Mouse (Mus musculus): ENCODE measurements around the gene Spata25.
"Not testable (repeated sequence)": the region's sequence is repeated elsewhere in the genome, so short reads cannot be mapped to it uniquely, and the experiment has no call there.

The Spata25 gene

DNA sequence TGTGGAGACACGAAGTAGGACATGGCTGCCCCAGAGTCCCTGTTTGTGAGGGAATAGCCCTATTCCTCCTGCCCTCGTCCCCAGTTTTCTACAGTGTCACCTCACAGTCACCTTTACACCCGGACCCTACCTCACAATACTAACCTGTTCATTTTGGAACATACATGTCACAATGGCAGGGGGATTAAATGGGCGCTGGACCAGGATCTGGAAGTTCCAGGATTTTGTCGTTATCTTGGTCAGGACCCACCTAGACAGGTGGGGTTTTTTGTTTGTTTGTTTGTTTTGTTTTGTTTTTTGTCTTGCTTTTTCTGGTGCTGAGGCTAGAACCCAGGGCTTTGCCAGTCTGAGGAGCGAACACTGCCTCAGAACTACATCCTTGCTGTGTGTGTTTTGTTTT is at the start of gene Spata25:
TSS of gene Spata25 (minus strand) at position 101 of the 400 bp plus-strand sequence.
- no peak for DNase-seq (ENCODE audit: low spot score)

DNA sequence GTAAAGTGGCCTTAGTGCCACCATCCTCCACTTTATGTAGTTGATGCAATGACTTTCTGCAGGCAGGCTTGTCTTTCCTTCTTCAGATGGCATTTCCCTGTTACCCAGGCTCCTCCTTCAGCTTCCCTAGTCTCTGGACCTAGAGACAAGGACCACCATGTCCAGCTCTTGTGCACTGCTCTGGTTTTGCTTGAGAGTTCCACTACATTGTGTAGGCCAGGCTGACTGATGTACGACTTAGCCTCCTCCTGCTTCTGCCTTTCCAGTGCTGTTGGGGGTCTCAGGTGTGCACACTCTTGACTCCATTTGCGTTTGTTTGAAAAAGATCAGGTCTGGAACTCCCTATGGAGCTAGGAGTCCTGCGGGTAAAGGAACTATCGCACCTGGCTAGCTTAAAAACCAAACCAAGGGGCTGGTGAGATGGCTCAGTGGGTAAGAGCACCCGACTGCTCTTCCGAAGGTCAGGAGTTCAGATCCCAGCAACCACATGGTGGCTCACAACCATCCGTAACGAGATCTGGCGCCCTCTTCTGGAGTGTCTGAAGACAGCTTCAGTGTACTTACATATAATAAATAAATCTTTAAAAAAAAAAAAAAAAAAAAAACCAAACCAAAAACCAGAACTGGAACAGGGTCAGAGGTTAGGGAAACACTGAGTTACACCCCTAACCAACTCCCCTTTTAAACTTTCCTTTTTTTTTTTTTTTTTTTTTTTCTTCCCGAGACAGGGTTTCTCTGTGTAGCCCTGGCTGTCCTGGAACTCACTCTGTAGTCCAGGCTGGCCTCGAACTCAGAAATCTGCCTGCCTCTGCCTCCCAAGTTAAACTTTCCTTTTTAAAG is 49.3 kb upstream of the Spata25 start:
- DNase-seq (ENCODE audit: low spot score) = not testable (repeated sequence)

DNA sequence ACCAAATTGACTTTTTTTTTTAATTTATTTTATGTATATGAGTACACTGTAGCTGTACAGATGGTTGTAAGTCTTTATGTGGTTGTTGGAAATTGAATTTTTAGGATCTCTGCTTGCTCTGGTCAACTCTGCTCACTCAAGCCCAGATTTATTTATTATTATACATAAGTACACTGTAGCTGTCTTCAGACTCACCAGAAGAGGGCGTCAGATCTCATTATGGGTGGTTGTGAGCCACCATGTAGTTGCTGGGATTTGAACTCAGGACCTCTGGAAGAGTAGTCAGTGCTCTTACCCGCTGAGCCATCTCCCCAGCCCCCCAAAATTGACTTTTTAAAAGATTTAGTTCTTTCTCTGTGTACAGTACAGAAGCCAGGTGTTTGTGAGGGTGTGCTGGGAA is 47.3 kb upstream of the Spata25 start:
- not testable (repeated sequence) for DNase-seq (ENCODE audit: low spot score)

GRCm38 (mm10) chr2:164874239-164874769 is 46.0 kb upstream of the Spata25 start:
- DNase-seq (ENCODE audit: low spot score) = peak; percentile 52

DNA sequence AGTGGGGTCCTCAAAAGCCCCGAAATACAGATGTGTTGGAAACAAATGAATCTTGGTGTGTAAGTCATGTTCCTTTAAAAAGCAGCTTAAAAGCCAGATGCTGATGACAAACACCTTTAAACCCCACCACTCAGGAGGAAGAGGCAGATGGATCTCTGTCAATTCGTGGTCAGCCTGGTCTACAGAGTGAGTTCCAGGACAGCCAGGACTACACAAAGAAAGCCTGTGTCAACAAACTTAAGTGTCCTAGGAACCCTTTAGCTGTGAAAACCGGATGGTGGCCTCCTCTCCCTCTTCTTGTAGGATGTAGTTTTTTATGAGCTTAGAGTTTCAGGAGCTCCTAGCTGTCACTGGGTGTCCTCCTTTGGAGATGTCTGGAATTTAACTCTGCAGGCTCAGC is 45.3 kb upstream of the Spata25 start:
- DNase-seq (ENCODE audit: low spot score) = no peak

DNA sequence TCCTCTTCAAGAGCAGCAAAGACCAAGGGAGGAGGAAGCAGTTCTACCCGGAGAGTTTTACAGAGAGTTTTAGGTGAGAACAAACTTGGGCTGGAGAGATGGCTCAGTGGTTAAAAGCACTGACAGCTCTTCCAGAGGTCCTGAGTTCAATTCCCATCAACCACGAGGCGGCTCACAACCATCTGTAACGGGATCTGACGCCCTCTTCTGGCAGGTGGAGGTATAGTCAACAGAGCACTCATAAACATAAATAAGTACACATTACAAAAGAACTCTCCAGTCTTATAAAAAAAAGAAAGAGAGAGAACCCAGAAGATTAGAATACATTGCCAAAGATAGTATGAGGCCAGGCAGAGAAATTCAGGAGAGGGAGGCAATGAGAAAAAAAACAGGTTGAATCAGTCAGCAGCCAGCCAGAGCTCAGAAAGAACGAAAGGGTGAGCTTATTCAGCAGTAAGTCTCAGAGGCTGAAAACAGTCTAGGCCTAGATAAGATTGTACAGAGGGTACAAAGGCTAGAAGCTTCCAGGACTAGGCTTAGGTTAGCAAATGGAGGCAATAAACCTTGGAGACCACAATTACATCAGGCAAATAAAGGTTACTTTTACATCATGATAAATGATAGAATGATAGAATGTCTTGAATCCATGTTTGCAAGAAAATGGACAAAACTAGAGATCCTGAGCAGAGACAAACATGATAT is 43.4 kb upstream of the Spata25 start:
- DNase-seq (ENCODE audit: low spot score) = no peak

GRCm38 (mm10) chr2:164868491-164868890 is 40.2 kb upstream of the Spata25 start:
- DNase-seq (ENCODE audit: low spot score) = no peak

GRCm38 (mm10) chr2:164867566-164867965 is 39.2 kb upstream of the Spata25 start:
- DNase-seq (ENCODE audit: low spot score) = no peak

GRCm38 (mm10) chr2:164866741-164867551 is 38.6 kb upstream of the Spata25 start:
- DNase-seq (ENCODE audit: low spot score) = peak; percentile 85

DNA sequence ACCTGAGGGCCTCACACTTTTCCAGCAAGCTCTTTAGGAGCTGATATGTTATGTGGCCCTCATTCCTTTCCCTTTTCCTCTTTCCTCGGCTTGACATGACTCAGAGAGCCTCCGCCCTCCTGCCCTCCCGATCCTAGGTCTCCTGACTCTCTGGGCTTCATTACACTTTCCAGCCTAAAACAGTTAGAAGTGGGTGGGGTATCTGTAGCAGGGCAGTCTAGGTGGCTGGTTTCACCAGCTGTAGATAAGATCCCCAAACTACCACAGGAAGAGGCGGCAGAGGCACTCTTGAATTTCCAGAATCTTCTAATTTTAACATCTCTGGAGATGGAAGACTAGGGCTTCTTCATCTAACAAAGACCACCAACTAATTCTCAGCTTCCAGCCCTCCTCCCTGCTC is 36.3 kb upstream of the Spata25 start:
- DNase-seq (ENCODE audit: low spot score) = no peak

DNA sequence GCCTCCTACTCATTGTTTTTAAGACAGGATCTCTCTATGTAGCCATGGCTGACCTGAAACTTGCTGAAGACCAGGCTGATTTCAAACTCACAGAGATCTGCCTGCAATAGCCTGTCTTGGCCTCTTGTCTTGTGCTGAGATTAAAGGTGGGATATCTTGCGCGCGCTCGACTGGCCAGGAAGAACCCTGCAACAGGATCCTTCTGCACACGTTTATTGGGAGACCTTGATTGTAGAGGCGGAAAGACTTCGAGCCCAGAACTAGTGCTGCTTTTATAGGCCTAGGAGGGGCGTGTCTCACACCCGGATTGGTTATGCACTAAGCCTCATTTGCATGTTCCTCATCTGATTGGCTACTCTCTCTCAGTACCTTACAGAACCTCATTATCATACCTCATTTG is 35.1 kb upstream of the Spata25 start:
- DNase-seq (ENCODE audit: low spot score) = not testable (repeated sequence)

GRCm38 (mm10) chr2:164862179-164862861 is 34.0 kb upstream of the Spata25 start:
- peak; percentile 90 for DNase-seq (ENCODE audit: low spot score)

GRCm38 (mm10) chr2:164861094-164861493 is 32.8 kb upstream of the Spata25 start:
- DNase-seq (ENCODE audit: low spot score) = no peak

DNA sequence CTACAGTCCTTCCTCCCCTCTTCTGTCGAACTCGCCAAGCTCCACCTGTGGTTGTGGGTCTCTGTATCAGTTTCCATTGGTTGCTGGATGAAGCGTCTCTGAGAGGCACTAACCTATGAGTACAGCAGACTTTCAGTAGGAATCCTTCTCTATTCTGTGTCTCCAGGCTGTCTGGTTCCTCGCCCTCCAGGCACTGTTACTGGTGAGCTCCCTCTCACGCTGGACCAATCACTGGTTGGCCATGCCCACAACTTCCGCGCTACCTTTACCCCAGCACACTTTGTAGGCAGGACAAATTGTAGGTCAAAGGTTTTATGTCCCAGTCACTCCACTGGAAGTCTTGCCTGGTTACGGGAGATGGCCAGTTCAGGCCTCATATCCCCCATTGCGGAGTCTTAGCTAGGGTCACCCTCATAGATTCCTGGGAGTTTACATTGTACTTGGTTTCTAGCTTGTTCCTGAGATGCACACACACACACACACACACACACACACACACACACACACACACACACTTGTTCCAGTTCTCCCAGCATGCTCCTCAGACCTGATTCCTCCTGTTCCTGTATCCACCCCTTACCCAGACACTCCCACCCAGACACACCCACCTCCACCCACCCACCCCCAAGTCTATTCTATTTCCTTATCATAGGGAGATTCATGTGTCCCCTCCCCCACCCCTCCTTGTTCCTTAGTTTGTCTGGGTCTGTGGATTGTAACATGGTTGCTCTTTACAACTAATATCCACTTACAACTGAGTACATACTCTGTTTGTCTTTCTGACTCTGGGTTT is 31.5 kb upstream of the Spata25 start:
- no peak for DNase-seq (ENCODE audit: low spot score)

DNA sequence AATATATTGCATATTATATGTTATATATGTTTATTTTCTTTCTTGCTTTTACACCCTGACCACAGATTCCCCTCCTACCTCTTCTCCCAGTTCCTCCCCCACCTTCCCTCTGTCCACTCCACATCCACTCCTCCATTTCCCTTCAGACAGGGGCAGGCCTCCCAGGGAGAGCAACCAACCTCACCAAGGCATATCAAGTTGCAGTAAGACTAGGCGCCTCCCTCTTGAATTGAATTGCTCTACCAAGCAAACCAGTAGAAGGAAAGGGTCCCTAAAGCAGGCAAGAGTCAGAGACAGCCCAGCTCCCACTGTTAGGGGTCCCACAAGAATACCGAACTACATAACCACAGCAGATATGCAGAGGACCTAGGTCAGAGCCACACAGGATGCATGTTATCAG is 30.8 kb upstream of the Spata25 start:
- no peak for DNase-seq (ENCODE audit: low spot score)

DNA sequence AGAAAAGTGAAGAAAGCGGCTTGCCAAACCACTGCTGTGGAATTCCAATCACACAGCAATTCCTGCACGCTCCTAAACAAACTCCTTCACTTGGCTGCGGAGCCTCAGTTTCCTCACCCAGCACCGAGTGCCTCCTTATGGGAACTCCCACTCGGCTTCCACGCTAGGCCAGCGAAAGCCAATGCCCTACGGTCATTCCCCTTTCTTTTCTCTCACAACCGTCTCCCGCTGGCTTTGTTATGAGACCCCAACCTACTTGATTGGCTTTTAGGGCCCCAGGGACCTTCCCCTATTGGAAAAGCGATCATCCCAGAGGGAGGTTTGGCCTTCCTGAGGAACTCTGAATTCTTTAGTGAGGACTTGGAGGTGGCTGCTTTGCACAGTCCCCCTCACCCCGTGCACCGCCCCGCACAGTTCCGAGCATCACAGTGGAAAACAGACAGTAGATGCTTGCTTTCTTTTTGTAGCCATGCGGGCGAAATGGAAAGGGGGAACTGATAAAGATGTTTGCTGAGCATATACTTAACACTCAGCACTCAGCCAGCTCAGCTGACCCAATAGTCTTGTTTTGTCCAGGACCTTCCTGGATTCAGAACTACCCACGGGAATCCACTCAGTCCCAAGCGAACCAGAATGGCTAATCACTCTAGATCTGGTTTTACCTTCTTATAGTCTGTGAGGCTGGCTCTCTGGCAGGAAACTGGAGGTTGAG is 29.7 kb upstream of the Spata25 start:
- DNase-seq (ENCODE audit: low spot score) = no peak

- no peak for DNase-seq (ENCODE audit: low spot score)
These were observed 28.9 kb upstream of the Spata25 start, which contains the start of gene Pltp for GRCm38 (mm10) chr2:164857101-164857821. TSS of gene Pltp (minus strand) at chr2:164857711.

DNA sequence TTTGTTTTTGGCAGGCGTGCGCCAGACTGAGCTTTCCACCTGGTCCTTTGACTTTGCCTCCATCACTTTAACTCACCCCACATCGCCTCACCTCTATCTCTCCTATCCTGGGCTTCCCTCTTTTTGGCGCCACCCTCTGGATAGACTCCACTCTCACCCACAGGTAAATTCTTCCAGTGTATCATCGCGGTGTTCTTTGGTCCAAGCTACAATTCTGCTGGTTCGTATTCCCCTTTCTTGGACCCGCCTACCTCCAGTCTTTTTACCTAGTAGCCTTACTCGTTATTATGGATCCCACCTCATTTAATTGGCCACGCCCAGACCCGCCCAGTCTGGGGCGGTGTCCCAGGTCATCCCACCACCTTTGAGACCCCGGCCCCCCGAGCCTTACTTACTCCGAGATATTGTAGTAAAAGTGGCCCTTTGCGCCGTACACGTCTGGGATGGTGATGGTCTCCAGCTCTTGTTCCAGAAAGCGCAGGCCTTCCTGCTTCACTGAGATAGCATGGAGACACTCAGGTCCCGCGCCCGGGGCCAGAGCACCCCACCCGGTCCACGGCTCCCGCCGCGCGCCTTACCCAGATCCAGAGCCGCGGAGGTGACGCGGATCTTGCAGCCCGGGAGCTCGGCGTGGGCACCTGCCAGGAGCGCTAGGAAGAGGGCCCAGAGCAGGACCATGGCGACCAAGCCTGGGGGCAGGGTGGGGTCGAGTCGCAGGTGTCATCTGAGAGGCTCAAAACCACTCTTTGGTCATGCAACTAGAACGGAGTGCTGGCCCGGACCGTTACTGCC is 28.2 kb upstream of the Spata25 start:
- DNase-seq (ENCODE audit: low spot score) = no peak

DNA sequence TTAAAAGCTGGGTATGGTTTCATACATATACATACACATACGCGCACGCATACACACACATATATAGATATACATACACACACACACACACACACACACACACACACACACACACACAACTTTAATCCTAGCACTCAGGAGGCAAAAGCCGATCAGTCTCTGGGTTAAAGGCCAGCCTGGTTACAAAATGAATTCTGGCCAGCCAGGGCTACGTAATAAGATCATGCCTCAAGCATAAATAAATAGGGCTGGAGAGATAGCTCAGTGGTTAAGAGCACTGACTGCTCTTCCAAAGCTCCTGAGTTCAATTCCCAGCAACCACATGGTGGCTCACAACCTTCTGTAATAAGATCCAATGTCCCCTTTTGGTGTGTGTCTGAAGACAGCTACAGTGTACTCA is 27.2 kb upstream of the Spata25 start:
- peak; percentile 72 for DNase-seq (ENCODE audit: low spot score)
